Mouse (Mus musculus): ENCODE data around the gene Clpb.
"Not testable (repeated sequence)": the region's sequence is repeated elsewhere in the genome, so short reads cannot be mapped to it uniquely, and the experiment has no call there.

Clpb gene

DNA sequence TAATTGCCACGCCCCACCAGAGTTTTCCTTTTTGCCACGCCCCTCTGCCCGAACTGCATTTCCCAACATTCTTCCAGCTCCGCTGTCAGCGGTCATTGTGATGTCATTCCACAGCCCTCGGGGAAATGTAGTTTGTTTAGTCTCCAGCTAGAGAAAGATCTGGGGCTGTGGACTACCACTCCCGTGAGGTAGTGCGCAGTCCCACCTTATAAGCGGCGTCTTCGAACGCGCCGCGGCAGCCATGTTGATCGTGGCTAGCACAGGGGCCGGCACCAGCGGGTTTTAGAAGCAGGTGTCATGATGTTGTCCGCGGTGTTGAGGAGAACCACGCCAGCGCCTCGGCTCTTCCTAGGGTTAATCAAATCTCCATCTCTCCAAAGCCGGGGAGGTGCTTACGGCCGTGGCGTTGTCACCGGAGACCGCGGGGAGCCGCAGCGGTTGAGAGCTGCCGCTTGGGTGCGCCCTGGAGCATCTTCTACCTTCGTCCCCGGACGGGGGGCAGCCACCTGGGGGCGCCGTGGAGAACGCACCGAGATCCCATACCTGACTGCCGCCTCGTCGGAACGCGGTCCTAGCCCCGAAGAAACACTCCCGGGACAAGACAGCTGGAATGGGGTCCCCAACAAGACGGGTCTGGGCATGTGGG lies at the start of gene Clpb:
Gene Clpb (plus strand): TSS at position 120 of the 646 bp plus-strand sequence.
- in situ Hi-C loops (cut with MseI, MboI) = loop anchor here (10.0 kb wide), 2 partner anchors 151 to 161 kb away; partner anchors contain the start of gene Phox2a (in 1 of the 2)

DNA sequence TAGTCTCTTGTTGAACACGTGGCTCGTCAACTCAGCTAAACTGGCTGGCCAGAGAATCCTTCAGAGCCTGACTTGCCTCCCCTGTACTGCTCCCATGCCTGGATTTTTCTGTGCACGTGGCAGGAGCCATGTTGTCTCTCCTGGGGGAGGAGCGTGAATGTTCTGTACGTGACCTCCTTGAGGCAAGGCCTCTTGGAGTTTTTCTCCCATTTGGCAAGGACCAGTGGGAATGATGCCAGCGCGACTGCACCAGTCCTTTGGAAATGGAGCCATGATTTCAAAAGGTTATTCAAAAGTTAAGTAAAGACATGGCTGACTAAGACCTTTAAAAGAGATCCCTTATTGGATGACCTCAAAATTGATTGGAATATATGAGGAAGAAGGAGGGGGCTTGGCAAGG lies 48.0 kb upstream of the Clpb start:
- in situ Hi-C loops (cut with MseI, MboI) = no loop called here

DNA sequence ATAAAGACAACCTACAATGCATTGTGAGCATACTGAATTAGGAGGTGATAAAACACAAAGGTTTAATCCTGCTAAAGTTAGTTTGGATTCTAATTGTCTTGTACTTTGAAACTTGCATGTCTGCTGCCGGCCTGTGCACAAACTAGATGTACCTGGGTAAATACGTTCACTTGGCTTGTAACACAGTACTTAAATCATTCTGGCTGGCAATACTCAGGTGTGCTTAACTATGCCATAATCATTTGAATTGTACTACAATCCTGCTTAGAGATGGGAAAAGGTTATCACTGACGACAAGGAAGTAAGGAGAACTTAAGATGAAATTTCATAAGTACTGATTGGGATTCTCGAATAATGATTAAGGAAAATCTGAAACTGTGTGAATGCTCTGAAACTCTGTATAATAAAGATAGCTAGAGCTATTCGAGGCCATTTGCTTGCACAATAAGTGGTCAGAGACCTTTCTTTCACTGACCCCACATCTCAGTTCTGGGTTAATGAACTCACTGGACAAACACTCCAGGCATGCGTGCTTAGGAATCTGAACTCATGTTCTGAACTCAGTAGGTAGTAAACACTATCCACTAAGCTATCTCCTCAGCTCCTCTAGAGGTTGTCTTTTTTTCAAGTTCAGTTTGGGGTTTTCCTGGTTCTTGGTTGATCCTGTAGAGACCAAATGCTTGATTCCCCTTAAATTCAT lies 47.1 kb upstream of the Clpb start:
- in situ Hi-C loops (cut with MseI, MboI) = no loop called here

- in situ Hi-C loops (cut with MseI, MboI) = no loop called here
Observed at GRCm38 (mm10) chr7:101617438-101618165, 45.8 kb upstream of the Clpb start.

DNA sequence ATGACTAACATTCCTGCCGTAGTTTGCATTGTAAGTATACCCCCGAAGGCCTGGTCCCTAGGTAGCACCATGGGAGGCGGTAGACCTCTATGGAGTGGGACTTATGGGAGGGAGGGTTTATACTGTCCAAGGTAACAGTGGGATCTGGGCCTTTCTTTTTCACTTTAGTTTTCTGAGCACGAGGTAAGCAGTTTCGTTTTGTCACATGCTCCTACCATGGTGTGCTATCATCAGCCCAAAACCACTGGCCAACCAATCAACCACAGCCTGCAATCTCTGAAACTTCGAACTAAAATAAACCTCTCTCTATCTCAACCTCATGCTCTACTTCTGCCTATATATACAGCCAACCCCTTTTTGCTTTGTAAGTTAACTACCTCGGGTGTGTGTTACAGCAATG lies 45.2 kb upstream of the Clpb start:
- in situ Hi-C loops (cut with MseI, MboI) = no loop called here

- in situ Hi-C loops (cut with MseI, MboI) = no loop called here
Observed at GRCm38 (mm10) chr7:101620373-101620772, 43.1 kb upstream of the Clpb start.

DNA sequence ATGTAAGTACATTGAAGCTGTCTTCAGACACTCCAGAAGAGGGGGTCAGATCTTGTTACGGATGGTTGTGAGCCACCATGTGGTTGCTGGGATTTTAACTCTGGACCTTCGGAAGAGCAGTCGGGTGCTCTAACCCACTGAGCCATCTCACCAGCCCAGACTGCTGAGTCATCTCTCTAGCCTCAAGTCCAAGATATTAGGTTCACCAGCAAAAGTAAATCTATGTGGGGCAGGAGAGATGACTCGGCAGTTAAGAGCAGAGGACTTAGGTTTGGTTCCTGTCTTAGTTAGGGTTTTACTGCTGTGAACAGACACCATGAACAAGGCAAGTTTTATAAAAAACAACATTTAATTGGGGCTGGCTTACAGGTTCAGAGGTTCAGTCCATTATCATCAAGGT lies 41.6 kb upstream of the Clpb start:
- in situ Hi-C loops (cut with MseI, MboI) = not testable (repeated sequence)

DNA sequence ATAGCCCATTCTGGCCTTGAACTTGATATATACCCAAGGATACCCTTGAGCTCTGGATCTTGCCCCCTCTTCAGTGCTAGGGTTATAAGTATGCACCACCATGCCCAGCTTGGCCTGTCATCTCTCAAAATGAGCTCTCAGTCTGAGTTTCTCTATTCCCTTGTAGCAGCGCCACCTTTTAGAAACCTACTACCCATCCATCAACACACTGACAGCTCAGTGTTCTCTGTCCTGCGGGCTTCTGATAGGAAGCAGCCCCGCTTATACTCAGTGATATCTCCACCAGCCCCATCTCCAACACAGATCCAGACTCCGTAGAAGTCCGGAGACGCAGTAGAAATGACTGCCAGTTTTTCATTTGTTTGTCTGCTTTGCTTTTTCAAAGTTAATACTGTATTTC lies 39.1 kb upstream of the Clpb start:
- in situ Hi-C loops (cut with MseI, MboI) = no loop called here

DNA sequence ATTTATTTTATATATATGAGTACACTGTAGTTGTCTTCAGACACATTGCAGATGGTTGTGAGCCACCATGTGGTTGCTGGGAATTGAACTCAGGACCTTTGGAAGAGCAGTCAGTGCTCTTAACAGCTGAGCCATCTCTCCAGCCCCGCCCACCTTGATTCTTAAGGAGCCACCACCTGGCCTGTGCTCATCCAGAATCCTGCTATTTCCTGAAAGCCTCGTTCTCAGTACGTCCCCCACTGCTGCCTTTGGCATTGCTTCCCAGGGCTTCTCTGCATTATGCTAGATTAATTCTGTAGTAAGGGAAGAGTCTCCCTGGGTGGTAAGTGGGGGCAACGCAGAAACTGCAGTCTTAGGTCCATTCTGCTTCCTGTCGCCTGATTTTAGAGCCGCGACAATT lies 36.3 kb upstream of the Clpb start:
- in situ Hi-C loops (cut with MseI, MboI) = loop anchor here in 1 of 2 experiments (25.0 kb wide), 1 partner anchor 190 kb away; no protein-coding TSS in a partner anchor

GRCm38 (mm10) chr7:101628481-101628880 lies 35.0 kb upstream of the Clpb start:
- in situ Hi-C loops (cut with MseI, MboI) = loop anchor here in 1 of 2 experiments (25.0 kb wide), 1 partner anchor 191 kb away; no protein-coding TSS in a partner anchor

GRCm38 (mm10) chr7:101633629-101634177 lies 29.7 kb upstream of the Clpb start:
- in situ Hi-C loops (cut with MseI, MboI) = loop anchor here in 1 of 2 experiments (25.0 kb wide), 1 partner anchor 196 kb away; no protein-coding TSS in a partner anchor

DNA sequence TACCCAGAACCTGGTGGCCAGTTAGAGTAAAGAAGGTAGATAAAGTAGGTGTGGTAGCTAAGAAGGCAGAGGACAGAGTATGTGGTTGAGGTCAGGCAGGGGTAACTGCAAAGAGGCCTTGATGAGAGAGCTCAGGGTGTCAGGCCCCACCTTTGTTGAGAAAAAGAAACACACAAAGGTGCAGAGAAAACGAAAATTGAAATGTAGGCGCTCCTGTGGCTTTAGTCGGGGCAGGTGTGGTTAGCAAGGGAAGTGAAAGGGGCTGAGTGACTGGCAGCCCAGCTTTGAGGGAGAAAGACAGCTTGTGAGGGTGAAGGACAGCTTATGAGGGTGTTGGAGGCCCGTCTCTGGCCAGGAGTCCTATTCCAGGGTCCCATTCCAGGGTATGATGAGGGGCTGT lies 28.9 kb upstream of the Clpb start:
- in situ Hi-C loops (cut with MseI, MboI) = loop anchor here in 1 of 2 experiments (25.0 kb wide), 1 partner anchor 197 kb away; no protein-coding TSS in a partner anchor

GRCm38 (mm10) chr7:101636056-101636455 lies 27.4 kb upstream of the Clpb start:
- in situ Hi-C loops (cut with MseI, MboI) = loop anchor here in 1 of 2 experiments (25.0 kb wide), 1 partner anchor 199 kb away; no protein-coding TSS in a partner anchor

GRCm38 (mm10) chr7:101643879-101644278 lies 19.6 kb upstream of the Clpb start:
- in situ Hi-C loops (cut with MseI, MboI) = loop anchor here in 1 of 2 experiments (25.0 kb wide), 1 partner anchor 207 kb away; no protein-coding TSS in a partner anchor

DNA sequence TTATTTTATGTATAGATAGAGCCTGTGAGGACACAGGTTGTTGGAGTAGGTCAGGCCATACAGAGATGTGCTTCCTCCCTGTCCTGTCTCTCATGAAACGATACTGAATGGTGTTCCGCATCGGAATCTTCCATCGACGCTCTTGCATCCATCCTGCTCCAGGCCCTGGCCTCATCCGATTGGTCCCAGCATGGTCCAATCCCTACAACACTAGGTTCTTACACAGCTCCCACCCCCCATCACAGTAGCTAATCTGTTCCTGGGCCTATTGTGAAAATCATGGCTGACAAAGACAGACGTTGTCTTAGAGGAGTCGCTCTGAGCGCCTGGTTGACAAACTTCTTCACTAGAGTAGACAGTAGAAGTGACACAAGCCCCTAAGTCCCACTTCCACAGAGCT lies 13.7 kb upstream of the Clpb start:
- in situ Hi-C loops (cut with MseI, MboI) = loop anchor here in 1 of 2 experiments (25.0 kb wide), 1 partner anchor 212 kb away; no protein-coding TSS in a partner anchor

- in situ Hi-C loops (cut with MseI, MboI) = no loop called here
Observed at GRCm38 (mm10) chr7:101650565-101650964, 12.9 kb upstream of the Clpb start.

DNA sequence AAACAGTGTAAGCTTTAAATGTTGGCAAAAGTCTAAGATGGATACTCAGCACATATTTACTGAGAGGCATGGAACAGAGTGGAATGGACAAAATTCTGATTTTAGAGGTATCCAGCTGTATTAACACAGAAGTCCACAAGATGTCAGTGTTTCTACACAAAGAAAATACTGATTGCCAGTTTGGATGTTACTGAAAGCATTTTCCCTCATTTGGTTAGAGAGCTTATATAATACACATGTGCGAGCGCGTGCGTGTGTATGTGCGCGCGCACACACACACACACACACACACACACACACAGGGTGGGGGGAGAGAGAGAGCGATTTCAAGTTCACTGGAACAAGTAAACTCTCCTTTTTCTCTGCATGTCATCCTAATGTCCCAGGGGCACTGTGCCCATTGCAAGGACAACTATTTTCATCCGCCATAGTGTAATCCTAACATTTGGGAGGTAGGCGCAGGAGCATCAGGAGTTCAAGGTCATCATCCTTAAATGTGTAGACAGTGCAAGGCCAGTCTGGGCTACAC lies 9.7 kb upstream of the Clpb start:
- in situ Hi-C loops (cut with MseI, MboI) = no loop called here

DNA sequence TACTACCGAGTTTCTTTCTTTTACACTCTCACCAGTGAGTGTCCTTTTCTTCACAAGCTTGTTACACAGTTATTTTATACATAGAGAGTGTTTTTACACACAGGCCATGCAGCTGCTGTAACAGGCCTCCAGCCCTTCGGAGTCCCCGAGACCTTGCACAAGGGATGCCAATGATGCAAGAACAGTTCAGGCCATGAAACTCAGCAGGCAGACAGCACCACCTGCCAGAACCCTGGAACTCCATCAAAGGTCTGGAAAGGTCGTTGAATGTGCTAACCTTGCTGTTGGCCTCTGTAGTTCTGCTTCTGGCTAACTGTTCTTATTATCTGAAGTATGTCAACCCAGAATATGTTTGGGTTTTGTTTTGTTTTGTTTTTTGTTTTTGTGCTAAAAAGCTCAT lies 8.5 kb upstream of the Clpb start:
- in situ Hi-C loops (cut with MseI, MboI) = no loop called here

DNA sequence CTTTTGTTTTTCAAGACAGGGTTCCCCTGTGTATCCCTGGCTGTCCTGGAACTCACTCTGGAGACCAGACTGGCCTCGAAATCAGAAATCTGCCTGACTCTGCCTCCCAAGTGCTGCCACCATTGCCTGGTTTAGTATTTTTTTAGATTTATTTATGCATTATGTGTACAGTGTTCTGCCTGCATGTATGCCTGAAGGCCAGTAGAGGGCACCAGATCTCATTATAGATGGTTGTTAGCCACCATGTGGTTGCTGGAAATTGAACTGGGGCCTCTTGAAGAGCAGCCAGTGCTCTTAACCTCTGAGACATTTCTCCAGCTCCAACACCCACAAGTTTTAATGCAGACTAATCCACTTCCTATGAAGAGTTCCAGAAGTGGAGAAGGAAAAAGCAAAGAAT lies 1.4 kb upstream of the Clpb start:
- in situ Hi-C loops (cut with MseI, MboI) = loop anchor here (10.0 kb wide), 2 partner anchors 153 to 163 kb away; partner anchors contain the start of gene Phox2a (in 1 of the 2)

GRCm38 (mm10) chr7:101666581-101666980 lies 3.1 kb downstream of the Clpb start:
- in situ Hi-C loops (cut with MseI, MboI) = loop anchor here (10.0 kb wide), 2 partner anchors 148 to 158 kb away; partner anchors contain the start of gene Phox2a (in 1 of the 2)

DNA sequence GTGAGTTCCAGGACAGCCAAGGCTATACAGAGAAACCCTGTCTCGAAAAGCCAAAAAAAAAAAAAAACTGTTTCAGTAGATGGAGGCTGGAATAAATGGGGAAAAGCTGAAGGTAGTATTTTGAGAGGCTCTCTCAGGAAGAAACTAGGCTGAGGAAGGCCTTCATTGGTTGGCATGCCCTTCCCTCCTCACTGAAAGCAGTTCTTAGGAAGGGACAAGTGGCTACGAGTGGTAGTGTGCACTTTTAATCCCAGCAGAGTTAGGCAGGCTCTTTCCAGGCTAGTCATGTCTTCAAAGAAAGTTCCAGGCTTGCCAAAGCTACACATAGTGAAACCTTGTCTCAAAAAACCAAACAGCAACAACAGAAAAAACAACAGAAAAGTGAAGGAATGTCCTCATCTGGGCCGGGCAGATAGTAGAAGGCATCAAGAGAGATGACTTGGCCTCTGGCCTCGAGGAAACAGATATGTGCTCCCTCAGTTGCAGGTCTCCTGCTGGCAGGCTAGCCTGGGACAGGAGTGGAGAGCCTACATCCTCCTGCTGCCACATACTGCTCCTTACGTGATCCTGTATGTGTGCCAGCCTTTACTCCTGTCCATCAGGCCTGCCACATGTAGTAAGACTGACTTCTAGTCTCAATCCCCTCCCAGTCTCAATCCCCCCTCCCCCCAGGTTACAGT lies 8.3 kb downstream of the Clpb start:
- in situ Hi-C loops (cut with MseI, MboI) = no loop called here
